Mouse (Mus musculus): ENCODE measurements at regions not wholly inside any gene's neighbourhood (a gene's known extent, or its start where the extent isn't known, plus 50 kb on each side); places are given as distances from the start of the nearest gene placed in this dataset.
A peak's percentile ranks its signal among the peaks of the same experiment; 100 is the strongest.
"Not testable (repeated sequence)": the region's sequence is repeated elsewhere in the genome, so short reads cannot be mapped to it uniquely, and the experiment has no call there.

DNA sequence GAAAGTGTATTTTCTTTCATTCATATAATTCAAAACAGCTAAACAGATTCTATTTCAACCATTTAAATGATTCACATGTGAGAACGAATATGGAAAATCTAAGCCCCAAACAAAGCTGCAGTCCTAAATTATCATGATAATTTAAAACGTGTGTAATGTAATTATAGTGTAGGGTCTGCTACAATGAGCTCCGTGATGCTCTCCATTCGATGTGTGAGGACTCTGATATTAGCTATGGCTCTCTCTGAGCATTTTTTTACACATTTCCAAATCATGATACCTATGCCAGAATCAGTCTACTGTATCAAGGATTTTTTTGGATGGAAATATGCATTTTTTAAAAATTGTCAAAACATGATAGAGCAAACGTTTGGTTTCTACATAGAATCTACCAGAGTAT lies 785.8 kb upstream of the Pou3f3 start:
- Histone ChIP-seq H3K9me3 (no peaks in the 10 kb centered on the region), H3K9ac (replicated peaks) (no peak overlapping the region), H3K4me3 (no peak overlapping the region), H3K36me3 (no peaks in the 10 kb centered on the region), H3K4me1 (peaks cover 3% of the 10 kb centered on the region; the same call in 1 of the 2 replicates), H3K4me2 (replicated peaks) (no peak overlapping the region), H3K27ac (replicated peaks) (no peak overlapping the region), H3K27me3 (no peaks in the 10 kb centered on the region)
- ATAC-seq (replicated peaks): peak; percentile 68; the same call in 1 of the 2 replicates
- whole genome bisulfite sequencing: 41% methylated on average over 5 of the region's 5 CpGs

DNA sequence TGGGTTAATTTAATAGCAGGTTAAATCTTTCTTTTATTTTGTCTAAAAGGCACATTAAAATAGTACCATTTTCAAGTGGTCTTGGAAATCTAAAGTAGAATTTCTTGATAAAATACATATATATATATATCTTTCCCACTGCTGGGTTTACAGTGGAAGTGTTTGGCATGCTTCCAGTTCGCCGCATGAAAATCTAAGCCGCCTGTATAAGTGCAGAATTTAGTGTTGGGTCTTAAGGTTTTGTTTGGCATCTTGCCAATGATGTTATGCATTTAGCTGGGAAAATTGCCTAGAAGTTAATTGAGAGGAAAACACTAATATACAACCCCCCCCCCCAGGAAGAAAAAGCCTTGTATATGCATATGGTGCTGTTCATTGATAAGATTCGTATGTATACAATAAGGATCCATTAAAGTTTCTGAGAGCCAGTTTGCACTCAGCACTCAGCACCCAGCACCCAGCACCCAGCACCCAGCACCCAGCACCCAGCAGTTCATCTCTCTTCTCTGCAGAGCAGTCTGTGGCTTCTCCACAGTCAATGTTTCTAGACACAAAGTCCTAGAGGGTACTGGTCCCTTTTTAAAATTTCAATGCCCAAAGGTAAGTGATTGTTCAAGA lies 778.7 kb upstream of the Pou3f3 start:
- Histone ChIP-seq H3K27me3 (no peaks in the 10 kb centered on the region), H3K9me3 (no peaks in the 10 kb centered on the region), H3K4me1 (peaks cover 27% of the 10 kb centered on the region), H3K4me3 (no peak overlapping the region), H3K4me2 (replicated peaks) (no peak overlapping the region), H3K27ac (replicated peaks) (peak overlapping the region; percentile 28; the same call in 1 of the 2 replicates), H3K36me3 (no peaks in the 10 kb centered on the region), H3K9ac (replicated peaks) (no peak overlapping the region)
- 29% methylated on average over 4 of the region's 4 CpGs for WGBS
- ATAC-seq (replicated peaks): peak; percentile 49

DNA sequence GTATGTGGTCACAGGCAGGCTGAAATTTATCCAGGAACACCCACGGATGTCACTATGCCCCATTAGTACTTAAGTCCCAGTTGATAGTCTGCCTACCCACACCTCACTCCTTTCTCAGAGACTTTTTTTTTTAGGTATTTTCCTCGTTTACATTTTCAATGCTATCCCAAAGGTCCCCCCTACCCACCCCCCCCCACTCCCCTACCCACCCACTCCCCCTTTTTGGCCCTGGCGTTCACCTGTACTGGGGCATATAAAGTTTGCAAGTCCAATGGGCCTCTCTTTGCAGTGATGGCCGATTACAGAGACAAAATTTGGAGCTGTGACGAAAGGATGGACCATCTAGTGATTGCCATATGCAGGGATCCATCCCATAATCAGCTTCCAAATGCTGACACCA lies 777.8 kb upstream of the Pou3f3 start:
- H3K36me3 ChIP-seq; H3K4me2 ChIP-seq (replicated peaks); H3K9ac ChIP-seq (replicated peaks); H3K9me3 ChIP-seq; H3K4me3 ChIP-seq; ATAC-seq (replicated peaks); H3K27me3 ChIP-seq: not testable (repeated sequence)
- peaks cover 23% of the 10 kb centered on the region for H3K4me1 ChIP-seq
- WGBS: 30% methylated on average over 5 of the region's 5 CpGs
- H3K27ac ChIP-seq (replicated peaks): peak overlapping the region; percentile 68; the same call in 1 of the 2 replicates

DNA sequence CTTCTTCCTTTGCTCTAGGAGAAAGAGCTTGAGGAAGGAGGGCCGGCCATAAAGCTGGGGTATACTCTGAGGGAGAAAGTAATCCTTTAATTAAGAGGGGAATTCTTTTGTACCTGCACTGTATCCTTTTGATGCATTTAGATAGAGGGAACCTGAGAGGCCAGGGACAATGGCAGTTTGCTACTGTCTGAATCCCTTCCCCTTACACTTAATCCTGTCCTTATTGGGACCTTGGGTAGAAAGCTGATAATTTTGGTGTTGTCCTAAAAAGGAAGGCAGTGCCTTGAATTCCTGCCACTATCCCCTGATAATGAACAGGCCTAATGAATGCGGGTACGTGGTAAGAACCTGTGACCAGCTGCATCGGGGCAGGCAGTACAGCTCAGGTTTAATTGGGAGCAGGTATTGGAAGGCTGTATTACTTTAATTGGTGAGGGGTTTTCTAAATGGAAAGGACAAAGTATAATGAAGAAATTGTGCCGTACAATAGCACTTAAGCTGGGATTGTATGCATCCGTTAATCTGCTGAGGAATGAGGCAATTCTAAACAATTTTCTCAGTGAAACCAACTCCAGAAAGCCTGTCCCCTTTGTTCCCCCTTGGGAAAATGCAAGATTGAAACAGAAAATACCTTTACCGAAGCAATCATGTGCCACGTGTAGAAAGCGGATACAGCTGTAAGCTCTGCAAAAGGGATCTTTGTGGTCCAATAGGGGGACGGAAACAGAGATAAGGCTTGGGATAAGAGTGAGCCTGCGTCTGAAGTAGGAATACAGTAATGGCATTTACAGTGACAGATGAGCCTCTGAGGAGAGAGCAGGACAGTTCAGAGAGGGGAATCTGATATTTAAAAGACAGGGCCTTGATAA lies 776.9 kb upstream of the Pou3f3 start:
- peaks cover 23% of the 10 kb centered on the region for H3K4me1 ChIP-seq
- H3K27ac ChIP-seq (replicated peaks): peak overlapping the region; percentile 68
- H3K4me3 ChIP-seq: no peak overlapping the region
- 4% methylated on average over 11 of the region's 11 CpGs for WGBS
- H3K4me2 ChIP-seq (replicated peaks): peak overlapping the region; percentile 18; the same call in 1 of the 2 replicates
- no peaks in the 10 kb centered on the region for H3K27me3 ChIP-seq
- H3K9ac ChIP-seq (replicated peaks): no peak overlapping the region
- H3K36me3 ChIP-seq: no peaks in the 10 kb centered on the region
- no peaks in the 10 kb centered on the region for H3K9me3 ChIP-seq
- peak; percentile 69 for ATAC-seq (replicated peaks)

DNA sequence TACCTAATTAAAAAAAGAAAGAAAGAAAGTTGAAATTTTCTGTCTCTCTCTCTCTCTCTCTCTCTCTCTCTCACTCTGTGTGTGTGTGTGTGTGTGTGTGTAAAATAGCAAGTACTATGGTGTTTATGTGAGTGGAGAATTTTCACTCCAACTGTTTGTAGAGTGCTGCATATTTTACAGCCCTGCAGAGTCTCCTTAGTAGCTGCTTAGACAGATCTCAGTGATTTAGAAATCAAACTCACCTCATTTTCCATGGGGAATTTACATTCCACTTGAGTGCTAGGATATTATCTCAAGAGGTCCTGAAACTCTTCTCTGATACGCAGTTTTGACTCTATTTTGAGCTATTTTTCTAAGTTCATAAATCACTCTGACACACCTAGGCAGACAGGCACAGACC lies 761.8 kb upstream of the Pou3f3 start:
- Histone ChIP-seq H3K9me3 (no peaks in the 10 kb centered on the region), H3K4me3 (no peak overlapping the region), H3K4me1 (peaks cover 5% of the 10 kb centered on the region; the same call in 1 of the 2 replicates), H3K36me3 (no peaks in the 10 kb centered on the region), H3K9ac (replicated peaks) (no peak overlapping the region), H3K27ac (replicated peaks) (no peak overlapping the region), H3K4me2 (replicated peaks) (no peak overlapping the region), H3K27me3 (no peaks in the 10 kb centered on the region)
- WGBS: 89% methylated on average over 1 of the region's 1 CpGs
- ATAC-seq (replicated peaks): no peak

DNA sequence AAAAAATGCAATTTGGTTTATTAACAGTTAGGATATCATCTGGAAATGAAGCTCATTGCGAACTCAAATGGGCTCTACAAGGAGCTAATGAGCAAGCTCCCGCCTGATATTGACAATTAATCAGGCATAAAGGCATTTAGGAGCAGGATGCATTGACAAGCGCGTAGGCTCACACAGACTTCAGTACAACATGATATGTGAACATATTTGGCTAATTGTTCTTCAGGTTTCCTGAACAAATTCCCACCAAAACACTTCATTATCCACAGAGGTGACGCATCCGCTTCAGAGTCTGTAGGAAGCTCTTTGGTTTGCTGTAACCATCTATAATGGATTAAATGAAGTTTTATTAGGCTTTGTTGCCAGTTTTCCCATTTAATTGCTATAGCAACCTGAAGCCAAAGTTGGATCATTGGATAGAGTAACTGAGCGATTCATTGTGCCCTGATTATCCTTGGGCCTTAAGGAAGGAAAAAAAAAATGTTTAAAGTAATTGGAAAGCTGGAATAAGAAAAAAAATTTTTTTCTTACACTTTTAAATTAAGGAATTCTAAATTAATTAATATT lies 759.6 kb upstream of the Pou3f3 start:
- no peaks in the 10 kb centered on the region for H3K9me3 ChIP-seq
- 16% methylated on average over 7 of the region's 7 CpGs for WGBS
- ATAC-seq (replicated peaks): no peak
- H3K27me3 ChIP-seq: no peaks in the 10 kb centered on the region
- H3K4me2 ChIP-seq (replicated peaks): no peak overlapping the region
- no peak overlapping the region for H3K9ac ChIP-seq (replicated peaks)
- H3K36me3 ChIP-seq: no peaks in the 10 kb centered on the region
- H3K27ac ChIP-seq (replicated peaks): no peak overlapping the region
- H3K4me1 ChIP-seq: peaks cover 5% of the 10 kb centered on the region; the same call in 1 of the 2 replicates
- H3K4me3 ChIP-seq: no peak overlapping the region

DNA sequence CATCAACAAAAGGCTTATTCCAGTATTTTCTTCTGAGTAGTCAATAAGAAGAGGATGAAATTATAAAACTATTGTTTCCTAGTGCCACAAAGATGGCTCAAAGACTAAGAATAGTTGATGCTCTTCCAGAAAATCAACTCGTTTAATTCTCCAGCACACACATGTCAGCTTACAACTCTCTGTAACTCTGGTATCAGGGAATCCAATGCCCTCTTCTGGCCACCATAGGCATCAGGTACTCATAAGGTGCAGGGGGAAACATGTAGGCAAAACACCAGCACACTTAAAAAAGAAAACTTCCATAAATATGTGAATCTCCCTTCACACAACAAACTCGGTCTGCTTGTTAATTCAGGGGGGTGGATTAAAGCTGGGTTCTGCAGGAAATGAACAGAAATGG lies 734.6 kb upstream of the Pou3f3 start:
- Histone ChIP-seq H3K9ac (replicated peaks) (no peak overlapping the region), H3K4me2 (replicated peaks) (no peak overlapping the region), H3K27me3 (no peaks in the 10 kb centered on the region), H3K4me3 (no peak overlapping the region), H3K4me1 (no peaks in the 10 kb centered on the region), H3K27ac (replicated peaks) (no peak overlapping the region), H3K36me3 (no peaks in the 10 kb centered on the region), H3K9me3 (no peaks in the 10 kb centered on the region)
- no peak for ATAC-seq (replicated peaks)
- WGBS: 62% methylated on average over 2 of the region's 2 CpGs

DNA sequence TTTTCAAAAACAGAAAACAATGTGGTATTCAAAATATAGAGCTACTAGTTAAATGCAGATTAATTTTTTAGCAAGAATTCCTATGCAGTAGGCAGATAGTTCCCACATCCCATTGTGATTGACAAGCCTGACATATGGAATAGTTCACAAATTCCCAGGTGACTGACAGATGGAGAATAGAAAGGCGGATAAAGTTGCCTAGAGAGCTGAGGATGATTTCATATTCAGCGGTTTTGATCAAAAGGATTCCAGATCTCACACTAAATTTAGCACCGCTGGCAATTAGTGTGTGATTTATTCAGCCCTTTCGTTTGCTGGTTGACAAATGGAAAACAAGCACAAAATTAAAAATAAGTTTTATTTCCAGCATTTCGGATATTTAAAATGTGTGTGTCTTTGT lies 714.0 kb upstream of the Pou3f3 start:
- no peak for ATAC-seq (replicated peaks)
- Histone ChIP-seq H3K27ac (replicated peaks) (0 out of 2 replicates have a peak overlapping the region, but pooled peaks have one; percentile 27), H3K9me3 (no peaks in the 10 kb centered on the region), H3K9ac (replicated peaks) (no peak overlapping the region), H3K4me2 (replicated peaks) (no peak overlapping the region), H3K27me3 (no peaks in the 10 kb centered on the region), H3K4me1 (0 out of 2 replicates have a peak, but pooled peaks cover 6% of the 10 kb centered on the region), H3K4me3 (no peak overlapping the region), H3K36me3 (no peaks in the 10 kb centered on the region)
- 45% methylated on average over 5 of the region's 5 CpGs for WGBS

DNA sequence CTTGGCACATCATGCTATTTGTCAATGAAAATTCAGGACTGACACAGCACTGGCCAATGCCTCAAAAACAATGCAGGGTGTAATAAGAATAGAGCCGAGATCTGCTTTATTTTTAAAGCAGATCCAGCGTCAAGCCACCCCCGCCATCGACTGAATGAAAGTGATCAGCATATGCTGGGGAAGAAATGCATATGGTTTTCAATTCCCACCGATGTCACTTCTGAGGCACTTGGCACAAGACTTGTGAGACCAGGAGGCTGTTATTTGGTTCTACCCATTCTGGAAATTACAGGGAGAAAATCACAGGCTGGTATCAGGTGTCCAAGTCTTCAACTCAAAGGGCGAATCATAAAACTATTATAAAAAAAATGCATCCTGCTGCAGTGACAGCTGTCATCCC lies 689.3 kb upstream of the Pou3f3 start:
- no peaks in the 10 kb centered on the region for H3K27me3 ChIP-seq
- no peaks in the 10 kb centered on the region for H3K36me3 ChIP-seq
- WGBS: 48% methylated on average over 6 of the region's 6 CpGs
- no peak overlapping the region for H3K9ac ChIP-seq (replicated peaks)
- no peaks in the 10 kb centered on the region for H3K9me3 ChIP-seq
- peaks cover 6% of the 10 kb centered on the region for H3K4me1 ChIP-seq
- H3K4me3 ChIP-seq: no peak overlapping the region
- no peak overlapping the region for H3K4me2 ChIP-seq (replicated peaks)
- H3K27ac ChIP-seq (replicated peaks): peak overlapping the region; percentile 66; the same call in 1 of the 2 replicates
- ATAC-seq (replicated peaks): peak; percentile 84

DNA sequence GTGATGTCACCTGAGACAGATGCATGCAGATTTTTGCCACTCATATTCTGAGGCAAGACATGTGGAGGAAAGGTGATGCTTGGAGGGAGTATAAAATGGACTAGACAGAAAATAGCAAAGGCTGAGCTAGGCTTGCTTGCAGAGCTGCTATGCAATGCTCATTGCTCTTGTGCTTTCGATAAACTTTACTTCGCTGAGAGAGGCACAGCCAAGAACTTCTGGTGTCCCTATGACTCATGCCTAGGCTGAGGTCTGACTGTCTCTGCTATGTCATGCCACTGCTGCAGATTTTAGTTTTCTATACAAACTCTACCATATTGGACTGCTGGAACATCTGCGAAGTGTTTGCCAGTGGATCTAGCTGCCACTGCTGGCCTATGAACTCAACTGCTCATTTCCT lies 687.5 kb upstream of the Pou3f3 start:
- H3K36me3 ChIP-seq: no peaks in the 10 kb centered on the region
- WGBS: 98% methylated on average over 3 of the region's 3 CpGs
- ATAC-seq (replicated peaks): no peak
- H3K4me3 ChIP-seq: no peak overlapping the region
- H3K27me3 ChIP-seq: no peaks in the 10 kb centered on the region
- H3K4me2 ChIP-seq (replicated peaks): no peak overlapping the region
- H3K27ac ChIP-seq (replicated peaks): no peak overlapping the region
- H3K9ac ChIP-seq (replicated peaks): no peak overlapping the region
- H3K4me1 ChIP-seq: peaks cover 6% of the 10 kb centered on the region
- no peaks in the 10 kb centered on the region for H3K9me3 ChIP-seq

DNA sequence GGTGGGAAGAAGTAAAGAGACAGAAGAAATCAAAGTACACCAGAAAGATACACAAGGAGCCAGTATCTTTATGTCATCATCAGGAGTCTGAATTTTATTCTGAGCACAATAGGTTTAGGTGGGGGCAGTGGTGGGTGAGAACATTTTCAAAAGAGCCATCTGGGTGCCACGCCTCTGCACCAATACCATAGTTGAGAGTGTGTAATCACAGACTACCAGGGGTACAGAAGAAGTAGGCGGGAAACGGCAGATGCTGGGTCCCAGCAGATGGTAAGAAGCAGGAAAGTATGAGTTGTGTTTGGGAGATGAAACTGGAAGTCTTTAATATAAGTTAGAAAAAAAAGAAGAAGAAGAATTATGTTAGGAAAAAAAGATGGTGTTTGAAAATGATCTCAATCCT lies 682.7 kb upstream of the Pou3f3 start:
- Histone ChIP-seq H3K27me3 (no peaks in the 10 kb centered on the region), H3K4me1 (no peaks in the 10 kb centered on the region), H3K4me2 (replicated peaks) (no peak overlapping the region), H3K9ac (replicated peaks) (no peak overlapping the region), H3K9me3 (no peaks in the 10 kb centered on the region), H3K27ac (replicated peaks) (no peak overlapping the region), H3K36me3 (no peaks in the 10 kb centered on the region), H3K4me3 (no peak overlapping the region)
- whole genome bisulfite sequencing: 64% methylated on average over 3 of the region's 3 CpGs
- no peak for ATAC-seq (replicated peaks)

DNA sequence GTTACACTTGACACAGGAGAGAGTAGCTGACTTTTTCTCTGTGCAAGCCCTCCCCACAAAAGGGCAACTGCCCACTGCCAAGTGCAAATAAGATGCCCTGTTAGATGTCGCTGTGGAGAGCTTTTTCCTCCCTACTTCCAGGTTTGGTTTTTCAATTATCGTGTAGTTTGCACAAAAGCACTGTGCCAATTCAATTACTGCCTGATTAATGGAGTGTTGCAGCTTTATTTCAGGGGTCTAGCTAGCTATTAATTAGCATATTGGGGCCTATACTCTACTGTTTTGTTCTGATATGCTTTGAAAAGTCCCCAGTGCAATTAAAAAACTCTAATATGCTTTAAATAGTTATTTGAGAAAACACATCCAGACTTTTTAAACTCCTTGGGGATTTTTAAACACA lies 676.6 kb upstream of the Pou3f3 start:
- H3K36me3 ChIP-seq: no peaks in the 10 kb centered on the region
- no peak overlapping the region for H3K9ac ChIP-seq (replicated peaks)
- H3K27ac ChIP-seq (replicated peaks): no peak overlapping the region
- H3K4me2 ChIP-seq (replicated peaks): no peak overlapping the region
- peaks cover 4% of the 10 kb centered on the region; the same call in 1 of the 2 replicates for H3K4me1 ChIP-seq
- no peaks in the 10 kb centered on the region for H3K9me3 ChIP-seq
- no peaks in the 10 kb centered on the region for H3K27me3 ChIP-seq
- no peak for ATAC-seq (replicated peaks)
- H3K4me3 ChIP-seq: no peak overlapping the region
- WGBS: 8% methylated on average over 2 of the region's 2 CpGs
